Mouse (Mus musculus) forebrain, embryonic 13.5 days (tissue): ENCODE data around the gene Opalin. TPM values are rescaled to one million over a fixed set of nuclear protein-coding genes. Genes with fewer than 3 reads are reported as not detected.

Source experiments
- ATAC-seq: fragments of 200-750 bp; cut with Nextera tagmentation; 2 replicates; pipeline ENCODE4 v1.8.0; 2017
- H3K27ac ChIP-seq: fragments of 300-500 bp; sonication (generic); 2 replicates; pipeline ENCODE4 v1.5.1; 2015; ENCODE audit warnings: inconsistent platforms, mild to moderate bottlenecking, moderate library complexity
- H3K27me3 ChIP-seq: fragments of 300-500 bp; sonication (generic); 2 replicates; pipeline ENCODE4 v1.6.1; 2015; ENCODE audit warnings: mild to moderate bottlenecking, inconsistent platforms
- H3K36me3 ChIP-seq: fragments of 300-500 bp; sonication (generic); 2 replicates; pipeline ENCODE4 v1.6.1; 2015; ENCODE audit warnings: mild to moderate bottlenecking, inconsistent platforms; ENCODE audit not compliant: poor library complexity, severe bottlenecking
- H3K4me1 ChIP-seq: fragments of 300-500 bp; sonication (generic); 2 replicates; pipeline ENCODE4 v1.6.1; 2015; ENCODE audit warnings: inconsistent platforms
- H3K4me2 ChIP-seq: fragments of 300-500 bp; sonication (generic); 2 replicates; pipeline ENCODE4 v1.6.1; 2015; ENCODE audit warnings: inconsistent platforms, mild to moderate bottlenecking, moderate library complexity
- H3K4me3 ChIP-seq: fragments of 300-500 bp; sonication (generic); 2 replicates; pipeline ENCODE4 v1.5.1; 2015; ENCODE audit warnings: mild to moderate bottlenecking, inconsistent platforms
- H3K9ac ChIP-seq: fragments of 300-500 bp; sonication (generic); 2 replicates; pipeline ENCODE4 v1.6.1; 2015; ENCODE audit warnings: mild to moderate bottlenecking, inconsistent platforms
- H3K9me3 ChIP-seq: fragments of 300-500 bp; sonication (generic); replicated peaks from 2 replicates; pipeline ENCODE4 v1.6.1; 2016; ENCODE audit warnings: inconsistent platforms
- WGBS: fragments of 180-500 bp; shearing (Covaris S2); methylation state at CpG from one replicate; pipeline ENCODE4 v1.1.7; 2015; 5-methylcytosine and 5-hydroxymethylcytosine counted together
- polyA plus RNA-seq: library from polyadenylated mRNA; unstranded; fragments of >200 nt; fragmentation: Nextera tagmentation; extraction: Ambion mirVana; gene quantifications from 2 replicates; pipeline ENCODE4 v1.2.1, GENCODE M21; 2015

Gene Opalin
- polyA plus RNA-seq, 1 experiment from 2014 or later: not detected

GRCm38 (mm10) chr19:41104922-41105321, 28.0 kb upstream of the Opalin start:
- H3K4me1 ChIP-seq: peaks cover 28% of the 10 kb centered on the region
- no peak overlapping the region for H3K27ac ChIP-seq
- no peak overlapping the region for H3K9ac ChIP-seq
- no peak for ATAC-seq
- H3K36me3 ChIP-seq: no peaks in the 10 kb centered on the region
- no peak overlapping the region for H3K4me2 ChIP-seq
- 37% methylated on average over 8 of the region's 8 CpGs for WGBS
- no peak overlapping the region for H3K4me3 ChIP-seq
- peaks cover 27% of the 10 kb centered on the region for H3K27me3 ChIP-seq
- no peaks in the 10 kb centered on the region for H3K9me3 ChIP-seq

DNA sequence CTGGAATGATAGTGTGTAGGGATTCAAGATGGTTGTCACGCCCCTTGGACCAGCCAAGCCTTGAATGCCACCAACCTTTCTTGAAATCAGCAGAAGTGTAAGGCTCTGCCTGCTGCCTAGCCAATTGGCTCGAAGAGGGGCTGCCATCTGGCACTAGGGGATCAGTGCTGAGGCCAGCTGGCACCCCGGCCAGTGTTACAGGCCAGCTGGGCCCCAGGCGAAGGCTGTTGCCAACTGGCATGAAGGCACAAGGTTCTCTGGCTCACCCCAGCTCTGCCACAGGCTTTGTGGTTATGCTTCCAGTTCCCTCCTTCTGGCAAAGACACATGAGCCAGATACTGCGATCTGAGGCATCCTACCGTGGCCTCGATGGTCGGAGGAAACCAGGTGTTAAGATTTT, 24.5 kb upstream of the Opalin start:
- peak; percentile 92 for ATAC-seq
- Histone ChIP-seq H3K27me3 (peaks cover 18% of the 10 kb centered on the region), H3K4me2 (no peak overlapping the region; the same call in 1 of the 2 replicates), H3K9ac (no peak overlapping the region), H3K36me3 (no peaks in the 10 kb centered on the region), H3K4me1 (peaks cover 19% of the 10 kb centered on the region), H3K9me3 (no peaks in the 10 kb centered on the region), H3K27ac (peak overlapping the region; percentile 74), H3K4me3 (no peak overlapping the region)
- WGBS: 65% methylated on average over 8 of the region's 8 CpGs

DNA sequence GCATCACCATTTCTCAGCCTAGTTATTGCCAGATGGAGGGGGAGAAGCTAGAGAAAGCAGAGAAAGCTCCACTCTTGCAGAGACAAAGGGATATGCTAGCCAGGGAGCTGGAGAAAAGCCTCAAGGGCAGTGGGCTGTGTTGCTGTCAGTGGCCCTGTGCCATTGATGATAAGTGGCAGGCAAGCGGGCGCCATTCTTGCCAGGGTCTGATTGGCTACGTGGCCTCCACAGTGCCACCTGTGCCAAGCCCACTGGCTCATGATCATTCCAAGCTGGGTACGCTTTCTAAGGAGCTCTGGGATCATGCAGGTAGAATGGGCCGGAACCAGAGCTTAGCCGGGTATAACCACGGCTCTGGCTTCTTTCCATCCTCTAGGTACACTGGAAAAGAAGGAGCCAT, 23.9 kb upstream of the Opalin start:
- H3K9me3 ChIP-seq: no peaks in the 10 kb centered on the region
- peaks cover 12% of the 10 kb centered on the region for H3K27me3 ChIP-seq
- 90% methylated on average over 7 of the region's 7 CpGs for WGBS
- no peak overlapping the region for H3K4me3 ChIP-seq
- ATAC-seq: peak; percentile 67
- peaks cover 19% of the 10 kb centered on the region for H3K4me1 ChIP-seq
- H3K9ac ChIP-seq: no peak overlapping the region
- H3K36me3 ChIP-seq: no peaks in the 10 kb centered on the region
- H3K4me2 ChIP-seq: no peak overlapping the region; the same call in 1 of the 2 replicates
- H3K27ac ChIP-seq: peak overlapping the region; percentile 74

DNA sequence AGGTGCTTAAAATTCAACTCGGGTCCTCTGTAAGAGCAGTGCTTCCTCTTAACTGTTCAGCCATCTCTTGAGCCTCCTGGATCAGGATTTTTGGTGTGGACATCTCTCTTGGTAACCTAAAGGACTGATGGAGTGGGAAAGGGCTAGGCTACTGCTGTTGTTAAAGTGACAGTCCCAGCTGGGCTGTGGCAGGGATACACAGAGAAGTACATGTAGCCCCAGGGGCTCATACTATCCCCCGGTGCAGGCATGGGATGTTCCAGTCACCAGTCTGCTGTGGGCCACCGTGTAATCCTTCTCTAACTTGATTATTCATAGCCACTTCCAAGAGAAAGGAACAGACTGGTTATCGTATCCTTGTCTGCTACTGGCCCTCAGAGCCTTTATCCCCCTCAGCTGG, 20.1 kb upstream of the Opalin start:
- no peak for ATAC-seq
- Histone ChIP-seq H3K4me1 (peaks cover 19% of the 10 kb centered on the region), H3K27me3 (no peaks in the 10 kb centered on the region), H3K4me3 (no peak overlapping the region), H3K36me3 (no peaks in the 10 kb centered on the region), H3K9ac (no peak overlapping the region), H3K27ac (no peak overlapping the region), H3K4me2 (no peak overlapping the region), H3K9me3 (no peaks in the 10 kb centered on the region)
- 58% methylated on average over 4 of the region's 4 CpGs for WGBS

- Histone ChIP-seq H3K27me3 (peaks cover 22% of the 10 kb centered on the region), H3K9me3 (no peaks in the 10 kb centered on the region), H3K4me2 (no peak overlapping the region), H3K27ac (no peak overlapping the region), H3K9ac (no peak overlapping the region), H3K4me1 (peaks cover 7% of the 10 kb centered on the region), H3K4me3 (no peak overlapping the region), H3K36me3 (no peaks in the 10 kb centered on the region)
- WGBS: 90% methylated on average over 2 of the region's 2 CpGs
- no peak for ATAC-seq
Observed at GRCm38 (mm10) chr19:41091901-41092300, 15.0 kb upstream of the Opalin start.

- Histone ChIP-seq H3K27ac (no peak overlapping the region), H3K4me2 (no peak overlapping the region), H3K4me3 (no peak overlapping the region), H3K36me3 (no peaks in the 10 kb centered on the region), H3K9me3 (no peaks in the 10 kb centered on the region), H3K9ac (no peak overlapping the region), H3K27me3 (peaks cover 22% of the 10 kb centered on the region), H3K4me1 (peaks cover 7% of the 10 kb centered on the region)
- ATAC-seq: peak; percentile 71
- WGBS: 13% methylated on average over 5 of the region's 5 CpGs
Observed at GRCm38 (mm10) chr19:41089833-41090232, 12.9 kb upstream of the Opalin start.

- no peak for ATAC-seq
- H3K27me3 ChIP-seq: peaks cover 22% of the 10 kb centered on the region
- no peaks in the 10 kb centered on the region for H3K9me3 ChIP-seq
- no peaks in the 10 kb centered on the region for H3K36me3 ChIP-seq
- H3K4me1 ChIP-seq: peaks cover 7% of the 10 kb centered on the region
- peak overlapping the region; percentile 25; the same call in 1 of the 2 replicates for H3K4me2 ChIP-seq
- H3K9ac ChIP-seq: no peak overlapping the region
- no peak overlapping the region for H3K4me3 ChIP-seq
- no peak overlapping the region for H3K27ac ChIP-seq
- 43% methylated on average over 18 of the region's 18 CpGs for WGBS
Observed at GRCm38 (mm10) chr19:41088491-41088890, 11.6 kb upstream of the Opalin start.

GRCm38 (mm10) chr19:41087901-41088300, 11.0 kb upstream of the Opalin start:
- Histone ChIP-seq H3K4me2 (no peak overlapping the region), H3K9ac (no peak overlapping the region), H3K36me3 (no peaks in the 10 kb centered on the region), H3K4me1 (peaks cover 7% of the 10 kb centered on the region), H3K4me3 (no peak overlapping the region), H3K27me3 (peaks cover 22% of the 10 kb centered on the region), H3K9me3 (no peaks in the 10 kb centered on the region), H3K27ac (no peak overlapping the region)
- 30% methylated on average over 4 of the region's 4 CpGs for WGBS
- no peak for ATAC-seq

DNA sequence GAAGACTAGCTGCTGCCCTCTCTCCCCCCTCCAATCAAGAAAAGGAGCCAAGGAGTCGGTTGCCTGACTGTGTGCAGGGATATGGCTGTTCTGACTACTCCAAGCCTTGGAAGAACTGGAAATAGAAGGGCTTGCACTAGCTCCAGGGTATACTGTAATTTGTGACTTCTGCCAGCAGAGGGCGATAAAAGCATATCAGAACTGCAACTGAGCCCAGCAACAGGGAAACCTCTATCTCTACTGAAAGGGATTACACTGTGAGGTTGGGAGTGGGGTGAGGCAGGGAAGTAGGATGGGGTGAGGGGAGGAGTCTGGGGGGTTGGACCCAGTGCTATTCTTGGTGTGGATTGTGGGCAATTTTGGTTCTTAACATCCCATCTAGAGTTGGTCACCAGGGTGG, 9.8 kb upstream of the Opalin start:
- WGBS: 12% methylated on average over 2 of the region's 2 CpGs
- H3K27ac ChIP-seq: no peak overlapping the region
- H3K9ac ChIP-seq: no peak overlapping the region
- H3K27me3 ChIP-seq: peaks cover 22% of the 10 kb centered on the region
- H3K4me2 ChIP-seq: no peak overlapping the region
- H3K9me3 ChIP-seq: no peaks in the 10 kb centered on the region
- peak; percentile 65 for ATAC-seq
- H3K4me1 ChIP-seq: peaks cover 9% of the 10 kb centered on the region
- no peaks in the 10 kb centered on the region for H3K36me3 ChIP-seq
- no peak overlapping the region for H3K4me3 ChIP-seq

GRCm38 (mm10) chr19:41086289-41086688, 9.4 kb upstream of the Opalin start:
- ATAC-seq: peak; percentile 11; the same call in 1 of the 2 replicates
- Histone ChIP-seq H3K9me3 (no peaks in the 10 kb centered on the region), H3K4me3 (no peak overlapping the region), H3K27ac (no peak overlapping the region), H3K4me1 (peaks cover 13% of the 10 kb centered on the region), H3K9ac (no peak overlapping the region), H3K27me3 (peaks cover 22% of the 10 kb centered on the region), H3K4me2 (no peak overlapping the region), H3K36me3 (no peaks in the 10 kb centered on the region)
- WGBS: 89% methylated on average over 6 of the region's 6 CpGs

GRCm38 (mm10) chr19:41083646-41084045, 6.7 kb upstream of the Opalin start:
- WGBS: 96% methylated on average over 14 of the region's 14 CpGs
- no peak for ATAC-seq
- peaks cover 15% of the 10 kb centered on the region for H3K4me1 ChIP-seq

GRCm38 (mm10) chr19:41081589-41081988, 4.7 kb upstream of the Opalin start:
- no peak overlapping the region for H3K4me3 ChIP-seq
- WGBS: 12% methylated on average over 3 of the region's 3 CpGs
- no peaks in the 10 kb centered on the region for H3K9me3 ChIP-seq
- no peaks in the 10 kb centered on the region for H3K27me3 ChIP-seq
- H3K4me2 ChIP-seq: no peak overlapping the region
- ATAC-seq: peak; percentile 70
- H3K36me3 ChIP-seq: no peaks in the 10 kb centered on the region
- H3K4me1 ChIP-seq: peaks cover 9% of the 10 kb centered on the region
- H3K9ac ChIP-seq: no peak overlapping the region
- peak overlapping the region; percentile 32; the same call in 1 of the 2 replicates for H3K27ac ChIP-seq

More at GRCm38 (mm10) chr19:41083646-41084045, 6.7 kb upstream of the Opalin start:
- H3K4me3 ChIP-seq: no peak overlapping the region
- no peaks in the 10 kb centered on the region for H3K36me3 ChIP-seq
- H3K9me3 ChIP-seq: no peaks in the 10 kb centered on the region
- H3K4me2 ChIP-seq: no peak overlapping the region
- H3K27me3 ChIP-seq: peaks cover 13% of the 10 kb centered on the region; the same call in 1 of the 2 replicates
- no peak overlapping the region for H3K27ac ChIP-seq
- no peak overlapping the region for H3K9ac ChIP-seq

- Histone ChIP-seq H3K4me1 (no peaks in the 10 kb centered on the region), H3K27ac (no peak overlapping the region), H3K27me3 (no peaks in the 10 kb centered on the region), H3K36me3 (no peaks in the 10 kb centered on the region), H3K9ac (no peak overlapping the region), H3K9me3 (no peaks in the 10 kb centered on the region), H3K4me2 (no peak overlapping the region), H3K4me3 (no peak overlapping the region)
- WGBS: 91% methylated on average over 14 of the region's 14 CpGs
- no peak for ATAC-seq
Observed at GRCm38 (mm10) chr19:41073746-41074455, 3.0 kb downstream of the Opalin start.
